Mouse (Mus musculus) bone marrow, adult 2 months (tissue): ENCODE measurements around the gene Nalcn. TPM values are rescaled to one million over a fixed set of nuclear protein-coding genes. Genes with fewer than 3 reads are reported as not detected.

ENCODE experiments used
- H3K27ac ChIP-seq: fragments of 200-500 bp; 2 replicates; pipeline ENCODE4 v1.5.1; 2012; ENCODE audit warnings: low read depth, mild to moderate bottlenecking, control low read depth, inconsistent platforms, low read length; ENCODE audit not compliant: control insufficient read depth, poor library complexity, insufficient read depth
- H3K4me1 ChIP-seq: fragments of 200-500 bp; 2 replicates; pipeline ENCODE4 v1.6.1; 2011; ENCODE audit warnings: low read length; ENCODE audit not compliant: control insufficient read depth, insufficient read depth
- H3K4me3 ChIP-seq: fragments of 200-500 bp; replicated peaks from 2 replicates; pipeline ENCODE3; 2011; ENCODE audit warnings: mild to moderate bottlenecking, low read depth, low read length, control low read depth; ENCODE audit not compliant: control insufficient read depth
- CTCF ChIP-seq: fragments of 200-500 bp; IDR thresholded peaks from 2 replicates; pipeline ENCODE4 v1.5.1; 2011; ENCODE audit warnings: low read length, control low read depth; ENCODE audit not compliant: control insufficient read depth, insufficient read depth
- POLR2A ChIP-seq: fragments of 200-500 bp; IDR thresholded peaks from 2 replicates; pipeline ENCODE4 v1.6.1; 2011; ENCODE audit warnings: low read depth, mild to moderate bottlenecking, control low read depth, low read length, borderline replicate concordance; ENCODE audit not compliant: control insufficient read depth
- WGBS: fragments of 180-500 bp; shearing (Covaris S2); methylation state at CpG from one replicate; pipeline ENCODE4 v1.1.7; 2018; 5-methylcytosine and 5-hydroxymethylcytosine counted together
- polyA plus RNA-seq: library from polyadenylated mRNA; stranded (reverse); fragments of >200 nt; gene quantifications from 2 replicates; pipeline ENCODE4 v1.2.4, GENCODE M21; 2011; ENCODE audit warnings: low replicate concordance; ENCODE audit not compliant: missing spikeins, insufficient read depth, insufficient read length

Gene Nalcn
- polyA plus RNA-seq, 1 experiment: not detected

DNA sequence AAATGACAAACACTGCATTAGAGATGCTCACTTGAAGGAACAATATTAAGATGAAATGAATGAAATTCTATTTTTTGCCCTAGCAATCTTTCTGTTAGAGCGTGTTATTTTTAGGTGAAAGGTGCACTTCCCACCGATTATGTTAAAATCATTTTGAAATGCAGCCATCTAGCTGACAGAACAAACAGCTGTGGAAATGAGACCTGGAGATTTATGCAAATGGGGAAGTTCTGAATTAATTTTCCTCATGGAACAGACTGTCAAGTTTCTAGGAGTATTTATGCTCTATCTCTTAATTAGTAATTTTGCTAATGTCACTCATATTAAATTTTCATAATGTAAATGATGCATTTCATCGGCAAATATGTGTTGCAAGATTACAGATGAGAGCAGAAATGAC is 191.4 kb downstream of the Nalcn start:
- Histone ChIP-seq H3K4me3 (no peak overlapping the region), H3K27ac (no peak overlapping the region), H3K4me1 (no peaks in the 10 kb centered on the region)
- WGBS: 72% methylated on average over 3 of the region's 3 CpGs
- TF ChIP-seq CTCF (no peak), POLR2A (no peak)

DNA sequence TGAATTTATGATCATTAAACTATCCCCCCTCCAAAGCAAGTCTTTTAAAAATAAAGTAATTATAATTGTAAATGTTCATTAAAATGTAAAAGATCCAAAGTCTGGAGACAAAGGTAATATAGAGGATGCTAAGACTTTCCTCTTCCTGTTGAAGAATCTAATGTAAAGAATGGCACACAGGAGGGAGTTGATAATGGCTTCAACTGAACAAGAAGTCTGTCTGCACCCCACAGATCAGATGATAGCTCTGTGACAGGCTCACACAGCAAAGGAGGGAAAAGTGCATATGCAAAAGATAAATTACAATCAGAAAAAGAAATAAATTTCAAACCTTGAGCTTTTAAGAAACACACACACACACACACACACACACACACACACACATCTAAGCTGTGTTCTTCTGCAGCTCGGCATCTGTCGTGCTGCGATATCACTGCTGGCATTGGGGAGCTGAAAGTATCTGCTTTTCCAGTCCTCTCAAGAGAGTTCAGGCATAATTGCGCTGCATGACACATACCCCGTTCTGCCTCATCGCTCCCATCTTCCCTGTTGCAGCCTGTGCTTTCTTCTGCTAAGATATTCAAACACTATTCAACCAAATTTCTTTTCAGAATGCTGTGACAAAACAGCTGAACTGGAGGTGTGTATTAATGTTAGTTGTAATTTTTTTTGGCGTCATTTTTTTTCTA is 250.6 kb downstream of the Nalcn start:
- Histone ChIP-seq H3K4me1 (no peaks in the 10 kb centered on the region), H3K4me3 (no peak overlapping the region), H3K27ac (no peak overlapping the region)
- 77% methylated on average over 7 of the region's 7 CpGs for WGBS
- no peak for TF ChIP-seq CTCF
- no peak for TF ChIP-seq POLR2A

DNA sequence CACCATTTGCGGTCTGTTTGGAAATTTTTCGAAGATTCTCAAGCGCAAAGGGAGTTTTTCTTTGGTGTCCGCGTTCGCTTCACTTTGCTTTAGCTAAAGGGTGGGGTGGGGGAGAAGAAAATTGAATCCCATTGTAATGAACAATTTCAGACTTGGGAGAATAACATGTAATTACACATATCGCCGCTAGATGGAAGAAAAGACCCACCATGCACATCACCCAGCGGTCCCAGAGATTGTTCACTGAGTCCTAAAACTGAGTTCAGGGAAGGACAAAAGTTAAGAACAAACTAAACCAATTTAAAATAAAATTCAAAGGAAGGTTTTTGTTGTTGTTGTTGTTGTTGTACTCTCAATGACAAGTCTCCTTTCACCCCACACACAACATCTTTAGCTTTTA is 255.4 kb downstream of the Nalcn start:
- no peak for TF ChIP-seq CTCF
- no peak for TF ChIP-seq POLR2A
- 14% methylated on average over 9 of the region's 9 CpGs for WGBS

DNA sequence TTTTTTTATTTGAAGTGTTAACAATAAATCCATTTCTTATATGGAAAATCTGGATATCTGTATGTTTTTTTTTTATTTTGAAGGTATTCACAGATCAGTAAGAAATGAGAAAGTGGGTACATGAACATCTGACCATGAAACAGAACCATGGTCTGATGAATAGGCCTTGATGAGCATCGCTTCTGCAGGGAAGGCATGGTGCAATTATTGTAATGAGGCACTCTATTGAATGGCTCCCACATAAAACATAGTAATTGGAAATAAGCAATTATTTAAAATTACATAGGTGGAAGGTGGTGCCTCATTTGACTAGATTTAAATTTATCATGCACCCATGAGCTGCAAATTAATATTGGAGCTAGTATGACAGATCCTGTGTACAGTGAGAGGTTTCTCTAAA is 267.3 kb downstream of the Nalcn start:
- Histone ChIP-seq H3K27ac (no peak overlapping the region), H3K4me3 (no peak overlapping the region), H3K4me1 (no peaks in the 10 kb centered on the region)
- 81% methylated on average over 1 of the region's 1 CpGs for WGBS
- TF ChIP-seq POLR2A (no peak), CTCF (no peak)

More for the DNA sequence above, 255.4 kb downstream of the Nalcn start:
- H3K27ac ChIP-seq: no peak overlapping the region
- H3K4me1 ChIP-seq: no peaks in the 10 kb centered on the region
- no peak overlapping the region for H3K4me3 ChIP-seq

DNA sequence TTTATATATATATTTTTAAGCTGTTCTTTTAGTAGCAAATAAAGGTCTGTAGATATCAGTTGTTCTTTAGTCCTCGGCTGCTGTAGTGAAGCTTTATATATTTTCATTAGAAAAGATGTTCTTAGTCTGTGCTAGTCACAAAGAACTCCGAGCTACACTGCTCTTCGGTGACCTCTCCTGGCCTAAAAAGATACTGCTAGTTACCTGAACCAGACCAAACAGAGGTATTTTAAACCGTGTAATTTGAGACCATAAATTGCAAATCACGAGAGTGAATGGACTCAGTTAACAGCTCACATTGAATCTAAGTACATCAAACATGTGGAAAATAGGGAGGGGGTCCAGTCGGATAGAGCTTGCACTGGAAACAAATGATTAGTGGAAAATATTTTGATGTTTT is 274.0 kb downstream of the Nalcn start:
- 10% methylated on average over 6 of the region's 6 CpGs for WGBS
- TF ChIP-seq POLR2A (no peak), CTCF (no peak)
- no peak overlapping the region for H3K27ac ChIP-seq
- H3K4me3 ChIP-seq: no peak overlapping the region
- no peaks in the 10 kb centered on the region for H3K4me1 ChIP-seq

DNA sequence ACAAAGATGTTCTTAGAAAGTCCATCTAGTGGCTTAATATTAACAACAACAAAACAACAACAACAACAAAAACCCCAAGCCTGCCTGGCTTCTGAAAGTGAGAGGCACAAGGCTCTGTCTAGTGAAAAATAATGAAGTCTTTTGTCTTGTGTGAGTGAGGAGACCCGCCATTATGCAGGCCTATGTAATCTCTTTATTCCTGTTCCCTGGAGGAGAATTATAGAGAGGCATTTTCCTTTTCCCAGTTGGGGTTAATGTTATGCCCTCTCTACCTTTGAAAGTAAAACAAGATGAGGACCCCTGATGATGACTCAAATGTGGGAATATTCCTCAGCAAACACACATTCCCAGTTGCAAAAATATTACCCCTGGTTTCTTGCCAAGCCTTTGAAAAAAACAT is 295.1 kb downstream of the Nalcn start:
- 62% methylated on average over 1 of the region's 1 CpGs for WGBS
- TF ChIP-seq CTCF (no peak), POLR2A (no peak)
- Histone ChIP-seq H3K4me3 (no peak overlapping the region), H3K27ac (no peak overlapping the region), H3K4me1 (no peaks in the 10 kb centered on the region)

DNA sequence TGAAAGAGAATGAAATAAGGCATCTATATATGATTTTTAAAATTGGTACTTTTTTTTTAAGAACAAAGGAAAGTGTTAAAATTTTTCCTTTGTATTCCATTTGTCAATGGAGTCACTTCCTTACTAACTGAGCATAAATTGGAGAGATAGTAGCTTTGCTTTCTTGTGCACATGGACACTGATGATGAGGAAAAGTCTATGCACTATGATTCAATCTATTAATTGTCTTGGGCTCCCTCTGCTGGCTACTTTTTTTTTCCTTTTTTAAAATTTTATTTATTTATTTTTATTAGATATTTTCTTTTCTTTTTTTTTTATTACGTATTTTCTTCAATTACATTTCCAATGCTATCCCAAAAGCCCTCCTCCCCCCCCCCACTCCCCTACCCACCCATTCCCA is 312.6 kb downstream of the Nalcn start:
- Histone ChIP-seq H3K27ac (no peak overlapping the region), H3K4me1 (no peaks in the 10 kb centered on the region), H3K4me3 (no peak overlapping the region)
- 33% methylated on average over 1 of the region's 1 CpGs for WGBS
- TF ChIP-seq CTCF (no peak), POLR2A (no peak)

DNA sequence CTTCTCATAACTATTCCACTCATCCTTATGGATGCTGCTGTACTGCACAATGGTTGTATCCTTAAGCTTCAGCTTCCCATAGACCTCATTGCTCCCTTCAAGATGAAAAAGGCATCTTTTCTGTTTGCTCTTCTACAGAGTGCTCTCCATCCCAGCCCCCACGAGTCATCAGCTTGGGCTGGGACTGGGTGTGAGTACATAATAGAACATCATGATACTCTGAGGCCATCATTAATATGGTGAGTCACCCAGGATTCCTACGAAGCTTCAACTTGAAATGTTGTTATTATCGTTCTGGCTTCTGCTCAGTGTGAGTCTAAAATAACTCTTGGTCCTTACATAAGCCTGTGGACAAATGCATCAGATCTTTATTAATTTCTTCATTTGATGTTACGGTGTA is 314.6 kb downstream of the Nalcn start:
- WGBS: 78% methylated on average over 4 of the region's 4 CpGs
- no peaks in the 10 kb centered on the region for H3K4me1 ChIP-seq
- no peak overlapping the region for H3K4me3 ChIP-seq
- H3K27ac ChIP-seq: no peak overlapping the region
- TF ChIP-seq POLR2A (no peak), CTCF (no peak)

DNA sequence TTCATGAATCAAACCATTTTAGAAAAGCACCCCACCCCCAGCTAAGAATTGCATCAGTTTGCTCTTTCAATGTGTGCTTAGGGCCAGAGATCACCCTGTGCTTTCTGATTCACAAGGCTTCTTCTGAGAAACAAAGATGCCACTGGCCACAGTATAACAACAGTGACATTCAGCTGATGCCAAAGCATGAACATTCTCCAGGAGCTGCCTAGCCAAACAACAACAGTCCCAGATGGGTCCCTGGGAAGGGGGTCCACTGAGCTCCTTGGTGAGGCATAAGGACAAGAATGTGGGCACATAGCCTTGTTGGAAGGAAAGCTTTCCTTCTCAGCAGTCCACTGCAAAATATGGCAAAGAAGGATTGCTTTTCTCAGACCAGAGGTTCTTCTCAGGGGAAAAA is 330.9 kb downstream of the Nalcn start:
- Histone ChIP-seq H3K4me3 (no peak overlapping the region), H3K27ac (no peak overlapping the region), H3K4me1 (no peaks in the 10 kb centered on the region)
- TF ChIP-seq CTCF (no peak), POLR2A (no peak)
